Mouse (Mus musculus): ENCODE data around the gene Olfr1495. TPM values are rescaled to one million over a fixed set of nuclear protein-coding genes. Genes with fewer than 3 reads are reported as not detected.
"Not testable (repeated sequence)": the region's sequence is repeated elsewhere in the genome, so short reads cannot be mapped to it uniquely, and the experiment has no call there.

The Olfr1495 gene
- not detected in 2 replicates for polyA plus RNA-seq (2012; rRNA removed)

GRCm38 (mm10) chr19:13764306-13764705, at the start of gene Olfr1495:
Olfr1495 (plus strand) TSS chr19:13764606.
- TF ChIP-seq POLR2A (IDR thresholded peaks at IDR 0.05; ENCODE audit: low read depth, low read length), result no peak
- Histone ChIP-seq H3K27ac (ENCODE audit: insufficient read depth, low read depth, low read length) (no peak within 1 kb of the TSS), H3K4me1 (ENCODE audit: control insufficient read depth, insufficient read depth, insufficient read length, low read length) (no peaks in the 10 kb centered on the region), H3K36me3 (ENCODE audit: control insufficient read depth, insufficient read depth, low read length) (no peaks in the 10 kb centered on the region), H3K4me3 (ENCODE audit: low read depth, low read length) (no peak within 1 kb of the TSS), H3K27me3 (ENCODE audit: control insufficient read depth, insufficient read depth, low read length) (no peaks in the 10 kb centered on the region)
- WGBS, result 78% methylated on average over 3 of the region's 3 CpGs

GRCm38 (mm10) chr19:13722978-13723377, 41.4 kb upstream of the Olfr1495 start, which contains the start of gene Olfr1493-ps1:
Olfr1493-ps1 (plus strand) TSS chr19:13723278.
- Histone ChIP-seq H3K4me3 (ENCODE audit: low read depth, low read length) (no peak within 1 kb of the TSS), H3K4me1 (ENCODE audit: control insufficient read depth, insufficient read depth, insufficient read length, low read length) (no peaks in the 10 kb centered on the region), H3K27ac (ENCODE audit: insufficient read depth, low read depth, low read length) (no peak within 1 kb of the TSS), H3K36me3 (ENCODE audit: control insufficient read depth, insufficient read depth, low read length) (no peaks in the 10 kb centered on the region), H3K27me3 (ENCODE audit: control insufficient read depth, insufficient read depth, low read length) (no peaks in the 10 kb centered on the region)
- WGBS, result 31% methylated on average over 2 of the region's 2 CpGs
- TF ChIP-seq CTCF (IDR thresholded peaks at IDR 0.05; ENCODE audit: extremely low read depth, insufficient read length, insufficient replicate concordance, low read depth, low read length) (no peak), POLR2A (IDR thresholded peaks at IDR 0.05; ENCODE audit: low read depth, low read length) (no peak)

GRCm38 (mm10) chr19:13739428-13739827, 25.0 kb upstream of the Olfr1495 start, which contains the start of gene Olfr1494:
Olfr1494 (plus strand) TSS chr19:13739728.
- H3K4me1 ChIP-seq (ENCODE audit: control insufficient read depth, insufficient read depth, insufficient read length, low read length), result no peaks in the 10 kb centered on the region
- H3K36me3 ChIP-seq (ENCODE audit: control insufficient read depth, insufficient read depth, low read length), result no peaks in the 10 kb centered on the region
- WGBS, result 90% methylated on average over 4 of the region's 4 CpGs
- no peaks in the 10 kb centered on the region for H3K27me3 ChIP-seq (ENCODE audit: control insufficient read depth, insufficient read depth, low read length)
- H3K4me3 ChIP-seq (ENCODE audit: low read depth, low read length), result no peak within 1 kb of the TSS
- H3K27ac ChIP-seq (ENCODE audit: insufficient read depth, low read depth, low read length), result no peak within 1 kb of the TSS
- no peak for TF ChIP-seq POLR2A (IDR thresholded peaks at IDR 0.05; ENCODE audit: low read depth, low read length)

- no peak for TF ChIP-seq CTCF (IDR thresholded peaks at IDR 0.05; ENCODE audit: extremely low read depth, insufficient read length, insufficient replicate concordance, low read depth, low read length)
- no peak for TF ChIP-seq POLR2A (IDR thresholded peaks at IDR 0.05; ENCODE audit: low read depth, low read length)
- Histone ChIP-seq H3K4me3 (ENCODE audit: low read depth, low read length) (no peak overlapping the region), H3K4me1 (ENCODE audit: control insufficient read depth, insufficient read depth, insufficient read length, low read length) (no peaks in the 10 kb centered on the region), H3K27me3 (ENCODE audit: control insufficient read depth, insufficient read depth, low read length) (no peaks in the 10 kb centered on the region), H3K27ac (ENCODE audit: insufficient read depth, low read depth, low read length) (no peak overlapping the region), H3K36me3 (ENCODE audit: control insufficient read depth, insufficient read depth, low read length) (no peaks in the 10 kb centered on the region)
- 85% methylated on average over 1 of the region's 1 CpGs for WGBS
Observed at GRCm38 (mm10) chr19:13749366-13749765, 15.0 kb upstream of the Olfr1495 start.

- H3K4me3 ChIP-seq (ENCODE audit: low read depth, low read length), result no peak overlapping the region
- H3K27ac ChIP-seq (ENCODE audit: insufficient read depth, low read depth, low read length), result no peak overlapping the region
- 88% methylated on average over 9 of the region's 9 CpGs for WGBS
- no peaks in the 10 kb centered on the region for H3K27me3 ChIP-seq (ENCODE audit: control insufficient read depth, insufficient read depth, low read length)
- no peak for TF ChIP-seq CTCF (IDR thresholded peaks at IDR 0.05; ENCODE audit: extremely low read depth, insufficient read length, insufficient replicate concordance, low read depth, low read length)
- TF ChIP-seq POLR2A (IDR thresholded peaks at IDR 0.05; ENCODE audit: low read depth, low read length), result no peak
- no peaks in the 10 kb centered on the region for H3K4me1 ChIP-seq (ENCODE audit: control insufficient read depth, insufficient read depth, insufficient read length, low read length)
- no peaks in the 10 kb centered on the region for H3K36me3 ChIP-seq (ENCODE audit: control insufficient read depth, insufficient read depth, low read length)
Observed at GRCm38 (mm10) chr19:13768565-13769276, 4.3 kb downstream of the Olfr1495 start.

GRCm38 (mm10) chr19:13777578-13777977, 13.2 kb downstream of the Olfr1495 start, which contains the start of gene Olfr1496:
Olfr1496 (plus strand) TSS chr19:13777878.
- no peaks in the 10 kb centered on the region for H3K36me3 ChIP-seq (ENCODE audit: control insufficient read depth, insufficient read depth, low read length)

GRCm38 (mm10) chr19:13798102-13798501, 33.7 kb downstream of the Olfr1495 start, which contains the start of gene Olfr1497:
Olfr1497 (minus strand) TSS chr19:13798202.
- Histone ChIP-seq H3K27ac (ENCODE audit: insufficient read depth, low read depth, low read length) (no peak within 1 kb of the TSS), H3K36me3 (ENCODE audit: control insufficient read depth, insufficient read depth, low read length) (no peaks in the 10 kb centered on the region), H3K27me3 (ENCODE audit: control insufficient read depth, insufficient read depth, low read length) (no peaks in the 10 kb centered on the region), H3K4me1 (ENCODE audit: control insufficient read depth, insufficient read depth, insufficient read length, low read length) (no peaks in the 10 kb centered on the region), H3K4me3 (ENCODE audit: low read depth, low read length) (no peak within 1 kb of the TSS)
- TF ChIP-seq CTCF (IDR thresholded peaks at IDR 0.05; ENCODE audit: extremely low read depth, insufficient read length, insufficient replicate concordance, low read depth, low read length), result no peak
- TF ChIP-seq POLR2A (IDR thresholded peaks at IDR 0.05; ENCODE audit: low read depth, low read length), result no peak

More at GRCm38 (mm10) chr19:13777578-13777977, 13.2 kb downstream of the Olfr1495 start, which contains the start of gene Olfr1496:
- Histone ChIP-seq H3K27me3 (ENCODE audit: control insufficient read depth, insufficient read depth, low read length) (no peaks in the 10 kb centered on the region), H3K4me3 (ENCODE audit: low read depth, low read length) (no peak within 1 kb of the TSS), H3K4me1 (ENCODE audit: control insufficient read depth, insufficient read depth, insufficient read length, low read length) (no peaks in the 10 kb centered on the region), H3K27ac (ENCODE audit: insufficient read depth, low read depth, low read length) (no peak within 1 kb of the TSS)
- TF ChIP-seq POLR2A (IDR thresholded peaks at IDR 0.05; ENCODE audit: low read depth, low read length), result no peak
- no peak for TF ChIP-seq CTCF (IDR thresholded peaks at IDR 0.05; ENCODE audit: extremely low read depth, insufficient read length, insufficient replicate concordance, low read depth, low read length)
- WGBS, result 75% methylated on average over 1 of the region's 1 CpGs

- WGBS, result 55% methylated on average over 1 of the region's 1 CpGs
- H3K27ac ChIP-seq (ENCODE audit: insufficient read depth, low read depth, low read length); H3K4me3 ChIP-seq (ENCODE audit: low read depth, low read length); H3K27me3 ChIP-seq (ENCODE audit: control insufficient read depth, insufficient read depth, low read length); H3K36me3 ChIP-seq (ENCODE audit: control insufficient read depth, insufficient read depth, low read length); H3K4me1 ChIP-seq (ENCODE audit: control insufficient read depth, insufficient read depth, insufficient read length, low read length): not testable (repeated sequence)
Observed at GRCm38 (mm10) chr19:13805486-13805885, 41.1 kb downstream of the Olfr1495 start.

Data from small intestine, adult 2 months (tissue).